Mouse (Mus musculus) bone marrow macrophage, adult 2 months (primary cell): ENCODE data around the gene Slc13a2. TPM values are rescaled to one million over a fixed set of nuclear protein-coding genes. Genes with fewer than 3 reads are reported as not detected.

ENCODE experiments used
- H3K27ac ChIP-seq: 2 replicates; pipeline ENCODE4 v1.5.1; 2012; ENCODE audit warnings: low read depth, low read length; ENCODE audit not compliant: insufficient read depth
- H3K4me1 ChIP-seq: 2 replicates; pipeline ENCODE4 v1.6.1; 2012; ENCODE audit warnings: low read length; ENCODE audit not compliant: control insufficient read depth, insufficient read depth
- H3K4me3 ChIP-seq: 2 replicates; pipeline ENCODE4 v1.5.1; 2012; ENCODE audit warnings: mild to moderate bottlenecking, low read length, moderate library complexity; ENCODE audit not compliant: insufficient read depth
- CTCF ChIP-seq: IDR thresholded peaks from 2 replicates; pipeline ENCODE4 v1.5.1; 2012; ENCODE audit warnings: low read depth, mild to moderate bottlenecking, low read length, moderate library complexity
- POLR2A ChIP-seq: IDR thresholded peaks from 2 replicates; pipeline ENCODE4 v1.6.1; 2012; ENCODE audit warnings: mild to moderate bottlenecking, low read depth, low read length, borderline replicate concordance
- polyA plus RNA-seq: library from polyadenylated mRNA; stranded (reverse); fragments of >200 nt; gene quantifications from 2 replicates; pipeline ENCODE4 v1.2.4, GENCODE M21; 2012; ENCODE audit not compliant: missing spikeins, insufficient read depth, insufficient read length

Slc13a2 gene
- polyA plus RNA-seq, 1 experiment = 1.2 TPM

DNA sequence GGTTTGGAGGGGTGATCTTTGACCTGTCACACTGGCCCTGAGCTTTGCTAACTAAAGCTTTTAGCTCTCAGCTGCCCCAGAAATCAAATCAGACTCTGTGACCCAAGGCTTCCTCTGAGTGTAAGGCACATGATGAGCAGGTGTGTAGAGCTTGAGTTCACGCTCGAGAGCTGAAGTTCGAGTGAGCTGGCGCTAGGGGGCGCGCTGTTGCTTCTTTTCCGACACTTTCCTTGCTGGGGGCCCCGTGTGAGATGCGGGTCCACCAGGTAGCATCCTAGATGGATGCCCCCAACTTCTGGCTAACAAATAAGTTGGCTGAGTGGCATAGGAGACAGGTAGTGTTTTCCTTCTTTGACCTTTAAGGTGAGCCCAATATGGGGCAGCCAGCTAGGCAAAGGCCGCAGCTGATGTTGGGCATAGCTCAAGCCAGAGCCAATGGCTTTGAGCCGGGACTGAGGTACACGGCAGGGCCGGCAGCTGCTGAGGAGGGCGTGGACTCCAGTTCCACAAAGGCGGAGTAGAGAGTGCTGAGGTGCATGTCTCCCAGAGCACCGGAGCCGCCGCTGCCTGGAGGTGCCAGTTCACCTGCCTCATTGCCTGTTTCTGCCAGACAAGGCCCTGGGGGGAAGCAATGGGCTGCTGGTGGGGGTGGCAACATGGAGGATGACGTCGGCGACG, 63.5 kb downstream of the Slc13a2 start:
- no peak overlapping the region for H3K4me3 ChIP-seq
- peaks cover 8% of the 10 kb centered on the region for H3K4me1 ChIP-seq
- no peak overlapping the region for H3K27ac ChIP-seq
- TF ChIP-seq CTCF (peak; percentile 98), POLR2A (no peak)

DNA sequence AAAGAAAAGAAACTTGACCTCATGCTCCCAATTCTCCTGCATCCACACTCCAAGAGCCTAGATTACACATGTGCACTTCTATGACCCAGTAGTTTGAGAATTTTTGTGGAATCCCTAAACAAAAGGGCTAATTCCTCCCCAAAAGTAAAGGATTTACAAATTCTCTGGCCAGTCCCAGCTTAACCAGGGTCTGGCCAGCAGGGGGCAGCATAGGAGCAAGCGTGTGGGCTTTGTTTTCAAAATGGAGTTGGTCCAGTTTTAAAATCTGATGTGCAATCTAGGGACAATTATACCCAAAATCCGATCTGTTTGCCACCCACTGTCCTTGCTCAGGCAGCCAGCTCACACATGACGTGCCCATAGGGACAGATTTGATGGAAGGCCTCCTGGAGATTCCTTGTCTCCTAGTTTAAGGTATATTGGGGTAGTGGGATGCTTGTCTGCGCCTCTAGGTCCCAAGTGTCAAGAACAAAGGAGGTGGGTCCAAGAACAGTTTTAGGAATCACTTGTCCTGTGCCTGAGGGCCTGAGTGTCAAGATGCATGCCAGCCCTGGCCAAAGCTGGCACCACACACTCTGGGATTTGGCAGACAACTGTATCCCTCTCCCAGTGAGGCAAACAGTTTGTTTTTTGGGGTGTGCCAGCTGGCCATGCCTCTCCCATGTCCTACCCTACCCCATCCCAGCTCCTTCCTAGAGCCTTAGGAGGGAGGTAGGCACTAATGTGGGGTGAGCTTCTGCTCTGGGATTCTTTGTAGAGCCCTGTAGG, 66.4 kb downstream of the Slc13a2 start:
- TF ChIP-seq CTCF (peak; percentile 95), POLR2A (no peak)
- H3K27ac ChIP-seq = no peak overlapping the region
- H3K4me1 ChIP-seq = peaks cover 20% of the 10 kb centered on the region
- no peak overlapping the region for H3K4me3 ChIP-seq

DNA sequence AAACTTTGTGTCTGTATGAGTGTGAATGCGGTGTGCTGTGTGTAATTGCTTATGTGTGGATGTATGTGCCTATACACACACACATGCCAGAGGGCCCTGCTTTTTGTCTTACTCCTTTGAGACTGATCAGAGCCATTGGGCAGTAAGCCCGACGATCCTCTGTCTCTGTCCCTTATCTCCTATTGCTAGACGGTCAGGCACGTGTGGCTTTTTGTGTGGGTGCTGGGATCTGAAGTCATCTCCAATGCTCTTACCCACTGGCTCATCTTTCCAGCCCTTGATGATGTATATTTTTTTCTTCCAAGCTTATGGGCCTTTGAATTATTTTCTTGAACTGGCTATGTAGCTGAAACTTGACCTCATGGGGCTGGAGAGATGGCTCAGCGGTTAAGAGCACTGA, 67.1 kb downstream of the Slc13a2 start:
- H3K4me3 ChIP-seq = no peak overlapping the region
- H3K27ac ChIP-seq = no peak overlapping the region
- peaks cover 25% of the 10 kb centered on the region for H3K4me1 ChIP-seq
- TF ChIP-seq CTCF (no peak), POLR2A (no peak)

DNA sequence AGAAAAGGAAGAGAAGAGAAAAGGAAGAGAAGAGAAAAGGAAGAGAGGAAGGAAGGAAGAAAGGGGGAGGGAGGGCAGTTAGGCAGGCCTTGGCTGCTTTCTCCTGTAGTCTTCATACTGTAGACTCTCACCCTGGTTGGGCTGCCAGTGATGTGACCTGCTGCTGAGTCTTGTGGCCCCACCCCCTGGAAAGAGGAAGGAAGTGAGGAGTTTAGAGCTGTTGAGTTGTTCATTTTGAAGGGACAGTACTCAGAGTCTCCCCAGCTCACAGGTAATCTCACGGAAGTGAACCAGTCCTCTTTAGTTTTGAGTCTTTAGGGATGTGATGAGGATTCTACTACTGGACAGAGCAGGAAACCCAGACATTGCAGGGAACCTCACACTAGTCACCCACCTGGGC, 68.9 kb downstream of the Slc13a2 start:
- Histone ChIP-seq H3K4me1 (peaks cover 35% of the 10 kb centered on the region), H3K4me3 (no peak overlapping the region), H3K27ac (no peak overlapping the region)
- TF ChIP-seq POLR2A = no peak
- TF ChIP-seq CTCF = no peak

DNA sequence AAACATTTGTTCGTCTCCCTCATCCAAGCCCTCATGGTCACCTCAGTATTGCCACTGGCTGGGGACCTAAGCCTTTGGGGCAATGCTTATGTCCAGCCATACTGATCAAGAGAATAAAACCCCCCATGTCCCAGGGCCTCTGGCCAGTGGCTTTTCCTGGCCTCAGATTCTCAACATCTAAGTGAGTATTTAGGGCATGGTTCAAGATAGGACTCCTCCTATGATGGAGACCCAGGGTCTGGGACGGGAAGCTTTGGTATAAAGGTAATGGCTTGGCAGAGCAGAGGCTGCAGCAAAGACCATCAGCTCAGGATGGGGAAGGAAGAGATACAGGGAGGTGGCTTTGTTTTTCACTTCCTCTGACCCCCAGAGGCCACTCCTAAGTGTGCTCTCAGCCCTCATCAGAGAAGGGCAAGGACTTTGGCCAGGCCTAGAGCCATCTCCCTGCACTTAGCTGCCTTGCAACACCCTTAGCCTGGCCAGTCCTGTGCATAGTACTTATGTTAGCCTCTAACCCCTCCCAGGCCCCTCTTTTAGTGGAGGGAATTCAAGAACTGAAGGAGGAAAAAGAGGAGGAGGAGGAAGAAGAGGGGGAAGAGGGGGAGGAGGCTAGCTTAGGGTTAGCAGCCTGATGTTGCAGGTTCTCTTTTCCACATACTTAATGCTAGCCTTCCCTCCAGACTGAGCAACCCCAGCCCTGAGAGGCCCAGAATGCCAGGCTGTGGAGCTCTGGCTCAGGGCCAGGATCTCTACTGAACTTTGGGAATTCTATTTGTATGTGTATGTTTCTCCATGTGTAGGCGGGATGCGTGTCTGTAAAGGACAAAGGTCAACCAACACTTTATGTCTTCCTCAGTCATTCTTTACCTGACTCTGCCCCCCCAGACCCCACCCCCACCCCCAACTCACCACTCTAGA, 72.3 kb downstream of the Slc13a2 start:
- no peak for TF ChIP-seq CTCF
- no peak for TF ChIP-seq POLR2A
- H3K27ac ChIP-seq = peak overlapping the region; percentile 51; the same call in 1 of the 2 replicates
- H3K4me1 ChIP-seq = peaks cover 60% of the 10 kb centered on the region
- H3K4me3 ChIP-seq = no peak overlapping the region

DNA sequence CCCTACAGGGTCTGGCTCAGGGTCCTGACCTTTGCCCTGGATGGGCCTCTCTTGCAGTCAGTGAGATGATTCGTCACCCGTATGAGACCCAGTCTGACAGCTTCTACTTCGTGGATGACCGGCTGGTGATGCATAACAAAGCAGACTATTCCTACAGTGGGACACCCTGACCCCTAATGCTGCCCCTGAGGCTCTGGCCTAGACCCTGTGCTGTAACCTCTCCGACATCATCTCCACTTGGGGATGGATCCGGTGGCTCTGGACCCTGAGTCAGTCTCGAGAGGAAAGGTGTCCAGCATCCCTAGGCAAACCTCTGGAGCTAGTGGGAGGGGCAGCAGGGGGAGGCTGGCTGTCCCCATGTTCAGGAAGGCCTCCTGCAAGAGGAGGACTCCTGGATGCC, 73.5 kb downstream of the Slc13a2 start:
- Histone ChIP-seq H3K27ac (no peak overlapping the region), H3K4me1 (peaks cover 62% of the 10 kb centered on the region), H3K4me3 (no peak overlapping the region)
- TF ChIP-seq POLR2A = no peak

DNA sequence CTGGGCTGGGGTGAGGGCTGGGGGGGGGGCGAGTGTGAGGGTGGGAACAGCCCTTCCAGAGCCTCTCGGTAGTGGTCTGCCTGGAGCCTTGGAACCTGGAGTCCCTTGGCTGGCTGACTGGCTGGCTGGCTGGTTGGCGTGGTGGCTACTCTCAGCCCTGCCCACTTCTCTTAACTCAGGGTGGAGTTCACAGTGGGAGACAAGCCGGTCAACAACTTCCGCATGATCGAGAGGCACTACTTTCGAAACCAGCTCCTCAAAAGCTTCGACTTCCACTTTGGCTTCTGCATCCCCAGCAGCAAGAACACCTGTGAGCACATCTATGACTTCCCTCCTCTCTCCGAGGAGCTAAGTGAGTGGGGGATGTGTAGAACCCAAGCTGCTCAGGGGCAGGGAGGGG, 74.1 kb downstream of the Slc13a2 start:
- TF ChIP-seq POLR2A (no peak), CTCF (no peak)
- peak overlapping the region; percentile 66 for H3K27ac ChIP-seq
- peaks cover 59% of the 10 kb centered on the region for H3K4me1 ChIP-seq
- H3K4me3 ChIP-seq = no peak overlapping the region

Other genes with a start within 250 kb of the Slc13a2 start
- gene Nek8, start 245.5 kb downstream of the Slc13a2 start, polyA plus RNA-seq = 4.8 and 5.2 TPM in 2 replicates
- 2.2 and 2.5 TPM in 2 replicates for gene Tlcd1, start 245.5 kb downstream of the Slc13a2 start, polyA plus RNA-seq
- 867 and 1,013 TPM in 2 replicates for gene Rpl23a, start 238.6 kb downstream of the Slc13a2 start, polyA plus RNA-seq
- gene Rab34, start 233.8 kb downstream of the Slc13a2 start, polyA plus RNA-seq = 28.8 and 30.5 TPM in 2 replicates
- 0.92 TPM in 1 of 2 replicates, not detected in the other for gene Proca1, start 228.8 kb downstream of the Slc13a2 start, polyA plus RNA-seq
- gene Sdf2, start 176.5 kb downstream of the Slc13a2 start, polyA plus RNA-seq = 83.1 and 103 TPM in 2 replicates
- gene Supt6, start 176.2 kb downstream of the Slc13a2 start, polyA plus RNA-seq = 33.6 and 39.1 TPM in 2 replicates
- 168 and 187 TPM in 2 replicates for gene 2610507B11Rik, start 160.5 kb downstream of the Slc13a2 start, polyA plus RNA-seq
- 3.5 and 4.4 TPM in 2 replicates for gene BC030499, start 131.4 kb downstream of the Slc13a2 start, polyA plus RNA-seq
- gene Spag5, start 120.7 kb downstream of the Slc13a2 start, polyA plus RNA-seq = 19.3 and 28.1 TPM in 2 replicates
- 21.9 and 31.0 TPM in 2 replicates for gene Aldoc, start 99.2 kb downstream of the Slc13a2 start, polyA plus RNA-seq
- gene Pigs, start 93.8 kb downstream of the Slc13a2 start, polyA plus RNA-seq = 80.8 and 85.9 TPM in 2 replicates
- 35.5 and 38.5 TPM in 2 replicates for gene Unc119, start 78.7 kb downstream of the Slc13a2 start, polyA plus RNA-seq
- gene Foxn1, start 35.7 kb downstream of the Slc13a2 start, polyA plus RNA-seq = not detected in 2 replicates
- 9.1 and 9.7 TPM in 2 replicates for gene Slc46a1, start 43.5 kb upstream of the Slc13a2 start, polyA plus RNA-seq
- gene Sarm1, start 75.5 kb upstream of the Slc13a2 start, polyA plus RNA-seq = 1.5 and 2.0 TPM in 2 replicates
- not detected in 2 replicates for gene Vtn, start 76.9 kb upstream of the Slc13a2 start, polyA plus RNA-seq
- gene Sebox, start 81.2 kb upstream of the Slc13a2 start, polyA plus RNA-seq = not detected in 2 replicates
- 21.9 TPM in 2 replicates for gene Tmem199, start 90.0 kb upstream of the Slc13a2 start, polyA plus RNA-seq
- gene Poldip2, start 90.0 kb upstream of the Slc13a2 start, polyA plus RNA-seq = 26.1 and 27.0 TPM in 2 replicates
- 30.4 and 32.3 TPM in 2 replicates for gene Tnfaip1, start 114.1 kb upstream of the Slc13a2 start, polyA plus RNA-seq
- gene Ift20, start 114.1 kb upstream of the Slc13a2 start, polyA plus RNA-seq = 42.2 and 46.8 TPM in 2 replicates
- 28.5 and 29.2 TPM in 2 replicates for gene Tmem97, start 128.6 kb upstream of the Slc13a2 start, polyA plus RNA-seq